Mouse (Mus musculus) cerebellum, postnatal 4 days (tissue): ENCODE measurements around the gene Ppm1e.
"Not testable (repeated sequence)": the region's sequence is repeated elsewhere in the genome, so short reads cannot be mapped to it uniquely, and the experiment has no call there.

Experiments
- DNase-seq, 2 experiments: peaks; one replicate each; pipeline ENCODE4 v3.0.0; 2022; ENCODE audit warnings: low spot score in 2 of 2, mixed read lengths in 1 of 2

Gene Ppm1e

DNA sequence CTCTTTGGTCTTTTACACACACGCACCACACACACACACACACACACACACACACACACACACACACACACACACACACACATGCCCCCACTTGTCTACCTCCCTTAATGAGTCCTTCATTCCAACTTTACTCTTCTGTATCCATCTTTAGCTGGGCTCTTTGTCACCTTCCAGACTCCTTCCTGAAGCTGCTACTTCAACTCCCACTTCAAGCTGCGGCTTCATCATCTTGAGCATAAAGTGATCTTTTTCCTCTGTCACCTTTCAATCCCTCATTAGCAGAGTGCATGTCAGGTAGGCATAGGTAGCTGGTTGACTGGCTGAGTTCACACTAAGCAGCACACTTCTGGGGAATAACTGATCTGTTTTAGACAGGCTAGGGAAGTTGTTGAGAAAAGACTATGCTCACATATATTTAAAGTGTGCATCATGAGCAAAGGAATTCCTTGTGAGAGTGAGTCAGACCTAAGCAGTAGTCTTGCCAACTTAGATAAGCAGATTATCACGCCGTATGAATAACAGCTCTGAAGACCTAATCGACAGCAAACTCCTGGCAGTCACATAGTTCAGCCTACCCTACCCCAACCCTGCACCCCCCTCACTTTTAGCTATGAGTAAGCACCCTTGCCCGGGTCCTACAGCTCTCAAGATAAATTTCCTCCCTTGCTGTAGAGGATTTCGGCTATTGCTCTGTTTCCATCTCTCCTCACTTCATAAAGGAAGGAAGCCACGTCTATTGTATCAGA is 49.3 kb downstream of the Ppm1e start:
- no peak for DNase-seq

DNA sequence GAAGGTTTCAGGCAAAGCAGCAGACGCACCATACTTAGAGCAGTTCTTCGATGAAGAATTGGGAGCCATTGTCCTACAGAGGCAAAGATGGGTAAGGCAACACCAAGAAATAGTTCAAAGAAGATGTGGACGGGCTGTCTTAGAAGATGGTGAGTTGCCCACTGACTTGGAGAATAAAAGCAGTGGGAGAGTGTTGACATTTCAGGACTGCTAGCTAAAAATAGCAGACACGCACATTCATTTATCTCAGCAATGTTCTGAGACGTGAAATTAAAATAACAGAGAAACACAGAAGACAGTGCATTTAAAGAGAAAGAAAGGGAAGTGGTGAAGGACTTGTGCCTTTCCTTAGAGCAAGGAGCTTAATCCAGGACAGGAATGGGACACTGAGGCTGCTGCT is 59.8 kb downstream of the Ppm1e start:
- DNase-seq = no peak

- DNase-seq = no peak
These were observed 62.4 kb downstream of the Ppm1e start for GRCm38 (mm10) chr11:87296467-87296866.

DNA sequence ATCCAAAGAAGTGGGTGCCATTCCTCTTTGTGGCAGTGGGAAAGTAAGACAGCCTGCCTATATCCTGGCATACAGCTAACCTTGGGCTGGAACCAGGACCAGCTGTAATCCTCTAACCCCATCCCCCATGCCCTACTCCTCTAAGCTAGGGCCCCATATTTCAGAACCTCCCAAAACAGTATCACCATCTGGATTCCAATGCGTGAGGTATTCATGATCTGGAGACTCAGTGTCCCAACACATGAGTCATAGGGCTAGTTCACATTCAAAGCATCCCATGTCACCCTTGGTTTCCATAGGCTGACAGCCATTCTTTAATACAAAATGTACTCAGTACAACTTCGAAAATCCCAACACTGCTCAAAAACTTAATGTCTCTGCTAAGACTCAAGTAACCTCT is 63.2 kb downstream of the Ppm1e start:
- DNase-seq = no peak

- no peak for DNase-seq
These were observed 69.5 kb downstream of the Ppm1e start for GRCm38 (mm10) chr11:87289313-87289712.

DNA sequence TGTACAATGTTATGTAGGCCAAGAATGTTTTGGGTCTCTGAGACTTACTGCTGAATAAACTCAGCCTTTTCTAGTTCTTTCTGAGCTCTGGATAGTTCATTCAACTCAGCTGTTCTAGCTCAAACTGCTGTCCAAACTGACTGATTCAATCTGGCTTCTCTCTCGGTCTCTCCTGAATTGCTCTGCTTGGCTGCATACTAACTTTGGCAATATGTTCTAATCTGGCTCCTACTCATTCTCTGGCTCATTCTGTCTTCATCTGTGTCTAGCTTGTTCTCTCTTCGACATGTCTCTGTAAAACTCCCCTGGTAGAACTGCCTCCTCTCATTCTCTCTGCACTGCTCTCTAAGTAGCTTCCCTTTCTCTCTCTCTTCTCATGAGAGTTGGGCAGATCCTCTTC is 72.6 kb downstream of the Ppm1e start:
- DNase-seq = no peak

- no peak for DNase-seq
These were observed 76.8 kb downstream of the Ppm1e start for GRCm38 (mm10) chr11:87281907-87282475.

GRCm38 (mm10) chr11:87279461-87279860 is 79.4 kb downstream of the Ppm1e start:
- DNase-seq = no peak

DNA sequence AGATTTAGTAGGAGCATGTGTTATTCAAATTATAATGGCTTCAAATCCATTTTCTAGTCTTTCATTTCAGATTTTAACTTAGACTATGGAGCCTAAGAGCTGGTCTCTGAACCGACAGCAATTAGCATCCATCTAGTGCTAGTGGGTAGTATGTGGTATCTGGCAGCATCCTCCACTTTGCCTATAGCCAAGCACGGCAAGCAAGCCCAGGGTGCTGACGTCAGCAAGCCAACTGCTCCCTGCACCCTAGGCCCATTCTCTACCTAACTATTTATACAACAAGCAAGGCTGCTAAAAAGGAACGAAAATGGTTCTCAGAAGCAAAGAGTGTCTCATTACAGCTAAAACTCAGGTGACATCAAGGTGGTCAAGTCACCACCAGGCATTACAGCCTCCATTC is 80.0 kb downstream of the Ppm1e start:
- no peak for DNase-seq

DNA sequence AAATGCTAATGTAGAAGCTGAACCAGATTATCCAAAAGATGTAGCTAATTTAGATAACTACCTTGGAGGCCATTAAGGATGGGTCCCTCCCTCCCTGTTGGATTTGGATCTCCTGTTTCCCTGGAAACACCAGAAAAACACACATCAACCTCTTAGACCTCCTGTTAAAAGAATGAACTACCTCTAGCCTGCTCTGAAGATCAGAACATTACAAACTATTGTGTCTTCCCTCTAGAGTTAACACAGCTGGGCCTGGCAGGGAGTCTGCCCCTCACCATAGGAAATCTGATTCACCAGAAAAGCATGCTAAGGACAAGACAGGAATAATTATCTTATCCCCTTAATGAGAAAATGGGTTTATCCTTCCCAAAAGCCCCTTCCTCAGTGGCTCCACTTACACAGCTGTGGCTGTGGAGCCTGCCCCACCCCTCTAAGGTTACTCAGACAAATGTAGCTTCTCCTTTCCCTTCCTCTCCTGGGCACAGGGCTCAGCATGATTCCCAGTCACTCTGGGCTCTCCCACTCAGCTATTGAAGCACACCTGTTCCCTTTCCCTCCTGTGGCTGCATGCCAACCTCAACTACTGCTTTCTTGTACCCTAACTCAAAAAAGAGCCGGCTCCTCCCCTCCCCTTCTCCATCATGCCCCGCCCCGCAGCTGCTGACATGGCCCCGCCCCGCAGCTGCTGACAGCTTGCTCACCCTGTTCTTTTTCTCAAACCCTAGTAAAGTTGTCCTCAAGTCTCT is 82.4 kb downstream of the Ppm1e start:
- no peak for DNase-seq

DNA sequence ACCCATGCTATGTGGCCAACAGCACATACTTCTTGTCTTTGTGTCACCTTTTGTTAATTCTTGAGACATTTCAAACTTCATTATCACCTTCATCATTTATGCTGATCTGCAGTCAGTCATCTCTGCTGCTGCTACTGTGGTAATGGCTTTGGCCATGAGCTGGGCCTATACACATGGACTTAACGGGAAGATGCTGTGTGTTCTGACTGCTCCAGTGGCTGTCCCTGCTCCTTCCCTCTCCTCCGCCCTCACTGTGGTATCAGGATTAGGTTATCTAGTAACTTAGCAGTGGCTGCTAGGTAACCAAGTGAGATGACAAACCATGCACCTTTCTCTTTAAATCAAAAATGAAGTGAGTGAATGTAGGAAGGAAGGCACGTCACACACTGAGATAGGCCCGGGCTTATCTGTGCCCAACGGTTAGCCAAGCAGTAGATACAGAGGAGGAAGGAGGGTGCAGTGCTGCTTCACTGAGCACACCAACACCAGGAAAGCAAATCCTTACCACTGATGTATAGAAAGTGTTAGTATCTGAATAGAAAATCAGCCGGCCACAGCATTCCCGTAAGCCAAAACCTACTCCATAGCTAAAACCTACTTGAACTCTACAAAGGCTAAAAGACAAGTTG is 83.3 kb downstream of the Ppm1e start:
- no peak for DNase-seq

DNA sequence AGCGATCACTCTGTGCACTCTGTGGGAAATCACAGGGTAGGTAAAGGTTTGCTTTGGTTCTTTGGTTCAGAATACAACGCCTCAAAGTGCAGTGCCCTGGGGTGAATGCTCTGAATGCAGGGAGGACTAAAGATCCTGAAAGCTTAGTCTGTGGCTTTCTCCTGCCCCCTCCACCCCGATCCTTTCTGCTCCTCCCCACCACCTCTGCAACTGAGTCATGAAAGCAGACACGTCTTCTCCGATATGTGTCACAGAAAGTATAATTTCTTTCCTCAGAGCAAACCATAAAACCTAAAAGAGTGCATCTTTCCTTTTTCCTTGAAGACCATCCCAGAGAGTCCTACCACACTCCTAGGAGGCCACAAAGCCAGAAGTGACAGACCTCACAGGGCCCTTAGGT is 86.1 kb downstream of the Ppm1e start:
- no peak for DNase-seq

GRCm38 (mm10) chr11:87271479-87271878 is 87.3 kb downstream of the Ppm1e start:
- DNase-seq = no peak

GRCm38 (mm10) chr11:87270958-87271357 is 87.9 kb downstream of the Ppm1e start:
- DNase-seq = no peak

- no peak for DNase-seq
These were observed 88.4 kb downstream of the Ppm1e start for GRCm38 (mm10) chr11:87270446-87270845.

DNA sequence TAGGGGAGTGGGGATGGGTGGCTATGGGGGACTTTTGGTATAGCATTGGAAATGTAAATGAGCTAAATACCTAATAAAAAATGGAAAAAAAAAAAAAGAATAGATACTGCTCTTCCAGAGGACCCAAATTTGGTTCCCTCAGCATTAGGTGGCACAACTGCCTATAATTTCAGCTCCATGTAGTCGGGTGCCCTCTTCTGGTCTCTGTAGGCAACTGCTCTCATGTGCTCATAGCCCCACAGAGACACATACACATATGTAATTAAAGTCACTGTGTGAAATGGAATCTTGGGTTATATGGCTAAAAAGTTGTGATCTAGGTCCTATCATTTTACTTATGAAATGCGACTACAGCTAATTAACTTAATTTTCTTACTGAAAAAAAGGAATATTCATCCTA is 90.0 kb downstream of the Ppm1e start:
- no peak for DNase-seq

- DNase-seq = no peak
These were observed 92.6 kb downstream of the Ppm1e start for GRCm38 (mm10) chr11:87266246-87266645.

GRCm38 (mm10) chr11:87263946-87264345 is 94.9 kb downstream of the Ppm1e start:
- no peak for DNase-seq

- not testable (repeated sequence) for DNase-seq
These were observed 97.1 kb downstream of the Ppm1e start for GRCm38 (mm10) chr11:87261705-87262104.

- DNase-seq = no peak
These were observed 99.0 kb downstream of the Ppm1e start for GRCm38 (mm10) chr11:87259792-87260191.

DNA sequence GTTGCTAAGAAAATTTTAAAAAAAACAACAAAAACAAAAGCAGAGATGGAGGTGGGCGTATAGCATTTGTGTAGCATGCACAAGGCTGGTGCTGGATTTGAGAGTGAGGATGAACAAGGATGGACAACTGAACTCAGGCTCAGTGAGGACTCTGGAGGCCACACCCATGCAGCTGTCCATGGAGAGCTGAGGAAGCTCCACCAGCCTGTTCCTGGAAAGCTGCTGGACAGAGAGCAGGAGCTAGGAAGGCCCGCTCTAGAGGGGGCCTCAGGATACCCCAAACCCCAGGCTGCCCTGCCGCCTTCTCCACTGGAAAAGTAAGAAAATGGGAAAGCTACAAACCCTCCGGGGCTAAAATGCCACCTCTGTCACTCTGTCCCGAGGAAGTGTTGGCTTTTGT is 101.5 kb downstream of the Ppm1e start:
- no peak for DNase-seq

DNA sequence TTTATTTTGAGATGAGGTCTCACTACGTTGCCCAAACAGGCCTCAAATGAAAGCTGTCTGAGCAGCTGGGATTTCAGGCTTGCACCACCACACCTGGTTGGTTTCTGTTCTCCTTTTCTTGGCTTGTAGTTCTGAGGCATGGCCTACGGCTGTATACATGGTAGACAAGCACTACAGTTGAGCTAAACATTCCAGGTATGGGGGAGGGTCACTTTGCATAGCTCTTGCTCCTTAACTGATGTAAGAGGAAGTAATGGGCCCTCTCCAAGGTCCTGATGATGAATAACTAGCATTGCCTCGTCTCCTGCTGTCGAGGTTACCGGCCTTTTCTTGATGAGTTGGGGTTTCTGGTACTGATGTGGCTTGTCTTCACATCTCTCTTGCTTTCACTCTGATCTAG is 104.7 kb downstream of the Ppm1e start:
- DNase-seq = no peak

DNA sequence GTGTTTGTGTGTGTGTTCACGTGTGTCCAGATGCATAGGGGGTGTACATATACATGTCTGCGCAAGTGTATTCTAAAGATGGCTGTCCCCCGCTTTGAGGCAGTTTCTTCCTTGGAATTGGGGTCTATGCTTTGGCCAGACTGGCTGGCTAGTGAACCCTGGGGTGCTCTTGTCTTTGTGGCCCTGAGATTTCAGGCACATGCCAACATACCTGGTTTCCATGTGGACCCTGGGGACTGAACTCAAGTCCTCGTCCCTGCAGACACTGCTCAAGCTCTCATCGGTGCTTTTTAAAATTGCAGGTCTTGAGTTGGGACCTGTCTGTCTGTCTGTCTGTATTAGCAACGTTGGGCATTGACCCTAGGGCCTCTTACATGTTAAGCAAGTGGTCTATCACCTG is 105.5 kb downstream of the Ppm1e start:
- no peak for DNase-seq
